Mouse (Mus musculus): ENCODE data around the gene Taf3. TPM values are rescaled to one million over a fixed set of nuclear protein-coding genes. Genes with fewer than 3 reads are reported as not detected.

Gene Taf3
- total RNA-seq, 2 experiments from 2014 or later, result 13.9 to 15.4 TPM

DNA sequence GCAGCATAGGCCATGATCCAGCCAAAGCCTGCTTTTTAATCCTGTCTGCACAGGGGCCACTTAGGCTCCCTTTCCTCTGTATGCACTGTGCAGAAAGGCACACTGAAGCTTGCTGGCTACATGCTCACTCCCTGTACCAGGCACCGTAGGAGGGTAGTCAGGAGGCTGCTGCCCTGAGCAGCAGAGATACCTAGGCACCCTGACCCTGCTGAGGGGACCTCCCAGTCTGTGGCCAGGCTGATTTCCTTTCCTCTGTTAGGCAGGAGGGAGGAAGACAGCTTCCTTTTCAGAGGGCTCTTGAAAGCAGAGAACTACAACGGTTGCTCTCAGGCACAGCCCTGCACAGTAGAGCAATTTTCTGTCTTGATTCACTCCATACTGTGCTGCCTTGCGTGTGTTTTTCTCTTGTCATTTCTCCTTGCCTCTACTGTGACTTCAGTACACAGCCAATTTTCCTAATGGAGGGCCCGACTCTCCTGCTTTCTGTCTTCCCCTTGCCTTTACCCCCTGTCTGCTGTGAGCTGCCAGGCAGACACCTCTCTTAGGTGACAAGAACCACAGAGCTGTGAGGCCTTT is 177.2 kb downstream of the Taf3 start:
- TF ChIP-seq CTCF (conservative IDR thresholded peaks at IDR 0.05), result no peak
- H3K27ac ChIP-seq, result no peak overlapping the region
- DNase-seq (ENCODE audit: low spot score in 2 of 2), result no peak
- H3K4me3 ChIP-seq, result no peak overlapping the region

DNA sequence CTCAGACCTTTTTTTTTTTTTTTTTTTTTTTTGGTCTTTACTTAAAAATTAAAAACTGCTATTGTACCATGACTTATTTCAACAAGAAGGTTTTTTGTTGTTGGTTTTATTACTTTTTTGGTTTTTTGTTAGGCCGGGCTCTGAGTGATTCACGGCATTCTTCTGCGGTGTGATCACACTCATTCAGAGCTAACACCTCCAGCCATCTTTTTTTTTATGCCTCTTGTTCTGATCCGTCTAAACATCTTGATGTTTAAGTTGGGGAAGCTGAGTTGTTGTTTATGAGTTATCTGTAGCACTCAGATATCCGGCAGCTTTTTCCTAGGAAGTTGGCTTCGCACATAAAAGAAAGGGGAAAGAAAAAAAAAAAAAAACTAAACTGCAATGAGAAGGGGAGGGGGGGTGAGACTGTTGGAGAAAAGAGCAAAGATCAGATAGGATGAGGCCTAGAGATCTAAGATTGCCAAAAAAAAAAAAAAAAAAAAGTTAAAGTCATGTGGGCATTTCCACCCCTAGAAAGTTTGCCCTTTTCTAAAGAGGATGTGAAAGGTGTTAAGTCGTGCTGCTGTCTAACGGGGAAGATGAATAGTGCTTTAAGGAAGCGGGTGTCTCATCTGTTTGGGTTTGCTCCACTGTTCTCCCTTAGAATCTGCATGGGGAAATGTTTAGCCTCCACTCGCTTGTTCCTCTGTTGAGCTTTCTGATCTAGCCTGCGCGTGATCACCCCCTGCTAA is 181.1 kb downstream of the Taf3 start:
- Histone ChIP-seq H3K27ac (no peak overlapping the region), H3K4me3 (no peak overlapping the region)
- DNase-seq (ENCODE audit: low spot score in 2 of 2), result no peak
- TF ChIP-seq CTCF (conservative IDR thresholded peaks at IDR 0.05), result no peak

Other genes with a start within 250 kb of the Taf3 start
- gene 4930412O13Rik, start 167.3 kb downstream of the Taf3 start, total RNA-seq (2021), result not detected
- not detected for gene 9230102O04Rik, start 159.1 kb downstream of the Taf3 start, total RNA-seq (2021)
- not detected for gene Gata3, start 158.6 kb downstream of the Taf3 start, total RNA-seq (2021)
- 100 to 1,000 TPM; 246 to 250 TPM for gene Atp5c1, start 31.9 kb upstream of the Taf3 start, total RNA-seq (2021)
- 10 to 100 TPM; 11.2 to 12.1 TPM for gene Kin, start 32.0 kb upstream of the Taf3 start, total RNA-seq (2021)
- 1 to 10 TPM; 1.7 to 2.1 TPM for gene Itih2, start 82.8 kb upstream of the Taf3 start, total RNA-seq (2021)
- gene Itih5, start 105.0 kb upstream of the Taf3 start, total RNA-seq (2021), result 10 to 100 TPM; 13.8 to 14.8 TPM